Mouse (Mus musculus) induced T-regulatory cell, adult 2 months (primary cell): Measurements from ENCODE around the gene Zfp113.
"Not testable (repeated sequence)": the region's sequence is repeated elsewhere in the genome, so short reads cannot be mapped to it uniquely, and the experiment has no call there.

ENCODE experiments used
- DNase-seq: peaks from one replicate; pipeline ENCODE4 v3.0.0-alpha.2; 2012; ENCODE audit warnings: low read depth

The Zfp113 gene

GRCm38 (mm10) chr5:138137935-138138549 lies 17.5 kb downstream of the Zfp113 start:
- DNase-seq = peak; percentile 77

GRCm38 (mm10) chr5:138137257-138137656 lies 18.3 kb downstream of the Zfp113 start:
- no peak for DNase-seq

- no peak for DNase-seq
Observed at GRCm38 (mm10) chr5:138132425-138133064, 23.0 kb downstream of the Zfp113 start.

- no peak for DNase-seq
Observed at GRCm38 (mm10) chr5:138118041-138118440, 37.5 kb downstream of the Zfp113 start.

GRCm38 (mm10) chr5:138117199-138118015 lies 38.1 kb downstream of the Zfp113 start:
- DNase-seq = peak; percentile 53

GRCm38 (mm10) chr5:138116255-138117198 lies 39.0 kb downstream of the Zfp113 start, which contains the start of gene Zscan21:
Gene Zscan21, plus strand, starts transcription at chr5:138116903.
- peak; percentile 95 for DNase-seq

- not testable (repeated sequence) for DNase-seq
Observed at GRCm38 (mm10) chr5:138109847-138110396, 45.6 kb downstream of the Zfp113 start.

- no peak for DNase-seq
Observed at GRCm38 (mm10) chr5:138107130-138107529, 48.4 kb downstream of the Zfp113 start.

- no peak for DNase-seq
Observed at GRCm38 (mm10) chr5:138104976-138105375, 50.6 kb downstream of the Zfp113 start.

GRCm38 (mm10) chr5:138094474-138094873 lies 61.1 kb downstream of the Zfp113 start:
- no peak for DNase-seq

- no peak for DNase-seq
Observed at GRCm38 (mm10) chr5:138092771-138093170, 62.8 kb downstream of the Zfp113 start.

GRCm38 (mm10) chr5:138090737-138091136 lies 64.8 kb downstream of the Zfp113 start:
- DNase-seq = no peak

GRCm38 (mm10) chr5:138090271-138090670 lies 65.3 kb downstream of the Zfp113 start:
- DNase-seq = peak; percentile 36
